Mouse (Mus musculus) thymus, adult 2 months (tissue): ENCODE results near the gene Frs3.

ENCODE experiments used
- CTCF ChIP-seq: fragments of 200-500 bp; IDR thresholded peaks from 2 replicates; pipeline ENCODE4 v1.5.1; 2012; ENCODE audit warnings: mild to moderate bottlenecking, control low read depth, low read length, moderate library complexity, borderline replicate concordance; ENCODE audit not compliant: control insufficient read depth, poor library complexity, insufficient read depth; ENCODE audit errors: extremely low read depth
- POLR2A ChIP-seq: fragments of 200-500 bp; IDR thresholded peaks from 2 replicates; pipeline ENCODE4 v1.6.1; 2012; ENCODE audit warnings: mild to moderate bottlenecking, low read length, control low read depth, moderate library complexity; ENCODE audit not compliant: control insufficient read depth, poor library complexity, insufficient read depth; ENCODE audit errors: extremely low read depth

GRCm38 (mm10) chr17:47704692-47705091 lies 15.9 kb downstream of the Frs3 start:
- no peak for TF ChIP-seq POLR2A
- TF ChIP-seq CTCF, result no peak
